30 mouse cellular contexts compared by ENCODE assay signal in the genomic region with DNA sequence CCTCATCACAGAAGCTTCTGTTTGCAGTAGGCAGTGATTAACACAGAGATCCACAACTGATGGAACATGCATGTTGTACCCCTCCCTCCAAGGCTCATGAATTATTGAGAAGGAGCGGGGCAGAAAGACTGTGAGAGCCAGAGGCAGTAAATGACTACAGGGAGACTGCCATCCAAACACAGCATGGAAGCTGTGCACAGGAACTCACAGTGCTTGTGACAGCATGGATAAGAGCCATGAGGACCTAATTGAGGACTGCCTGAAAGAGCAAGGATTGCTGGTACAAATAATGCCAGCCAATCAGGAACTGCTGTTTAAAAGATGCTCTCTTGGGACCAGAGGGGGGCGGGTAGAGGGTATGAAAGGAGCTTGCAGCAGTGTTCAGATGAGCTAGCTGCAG. TPM values are rescaled to one million over a fixed set of nuclear protein-coding genes. Genes with fewer than 3 reads are reported as not detected.
A peak's percentile ranks its signal among the peaks of the same experiment; 100 is the strongest.
DNase-seq lines count a peak whose midpoint lies in the region; ATAC-seq and TF ChIP-seq lines count a peak whose summit lies in the region.
"Had no signal": no experiment of that assay in that cellular context is flagged by ENCODE, and none has a peak within 500 bp of the region (broad histone marks: within the 10 kb centered on the region; RNA-seq: fewer than 3 reads in every experiment).

No protein-coding gene starts in this region.

- no peaks in the 10 kb centered on the region for H3K36me3 ChIP-seq in heart, adult 2 months (ENCODE audit: control insufficient read depth, insufficient read depth, low read length)
- H3K36me3 ChIP-seq in midbrain, embryonic 13.5 days, result no peaks in the 10 kb centered on the region
- H3K36me3 ChIP-seq in midbrain, embryonic 10.5 days, result no peaks in the 10 kb centered on the region
- H3K36me3 ChIP-seq in neural tube, embryonic 14.5 days (ENCODE audit: control insufficient read depth, insufficient read depth, low read length), result no peaks in the 10 kb centered on the region
- H3K36me3 ChIP-seq in neural tube, embryonic 15.5 days, result no peaks in the 10 kb centered on the region
- H3K36me3 ChIP-seq: embryonic facial prominence, embryonic 10.5 days; embryonic facial prominence, embryonic 13.5 days; G1E; heart, embryonic 10.5 days; heart, embryonic 13.5 days had no signal

- WGBS in heart, adult 2 months, result 86% methylated on average over 2 of the region's 2 CpGs
- 64% methylated on average over 2 of the region's 2 CpGs for WGBS in midbrain, embryonic 13.5 days
- 86% methylated on average over 2 of the region's 2 CpGs for WGBS in midbrain, embryonic 10.5 days
- 44% methylated on average over 2 of the region's 2 CpGs for WGBS in neural tube, embryonic 14.5 days
- 46% methylated on average over 2 of the region's 2 CpGs for WGBS in neural tube, embryonic 15.5 days

- TF ChIP-seq EP300 in heart, adult 2 months (IDR thresholded peaks at IDR 0.05; ENCODE audit: insufficient read depth, low read depth, low read length), result no peak

- 0 out of 2 replicates have a peak, but pooled peaks have one; percentile 43 for ATAC-seq in midbrain, embryonic 13.5 days
- peak; percentile 54 for ATAC-seq in neural tube, embryonic 14.5 days (ENCODE audit: low read depth)
- ATAC-seq in neural tube, embryonic 15.5 days (ENCODE audit: low FRiP score), result no peak; the same call in 1 of the 2 replicates
- ATAC-seq: forebrain, embryonic 13.5 days; forebrain, postnatal 0 days; hindbrain, embryonic 16.5 days; intestine, embryonic 16.5 days; Patski had no signal

- DNase-seq in heart, adult 11 months, result peak; percentile 39
- no peak for DNase-seq in heart, adult 2 months
- no peak for DNase-seq in midbrain, embryonic 10.5 days (ENCODE audit: low spot score)
- DNase-seq: adrenal gland, postnatal 14 days; B cell, adult 2 months; cerebellum, adult 11-12 months; cerebellum, adult 8-10 months; cerebellum, postnatal 10 days; cerebellum, postnatal 36 days; embryo, embryonic 11 days; forebrain, postnatal 0 days; gastrocnemius, adult 2 months; gastrocnemius, postnatal 14 days; heart, adult 18-20 months; heart, postnatal 14 days; heart, postnatal 4 days had no signal

- intact Hi-C loops in heart, adult 2 months (cut with DNase I), result no loop called here

- H3K4me2 ChIP-seq in midbrain, embryonic 13.5 days (replicated peaks), result no peak overlapping the region
- no peak overlapping the region for H3K4me2 ChIP-seq in neural tube, embryonic 14.5 days (ENCODE audit: low read depth, low read length)
- H3K4me2 ChIP-seq in neural tube, embryonic 15.5 days, result no peak overlapping the region
- H3K4me2 ChIP-seq: embryonic facial prominence, embryonic 13.5 days; forebrain, embryonic 13.5 days; heart, embryonic 13.5 days had no signal

- no peaks in the 10 kb centered on the region for H3K27me3 ChIP-seq in heart, adult 2 months (ENCODE audit: control insufficient read depth, insufficient read depth, low read length)
- H3K27me3 ChIP-seq in midbrain, embryonic 13.5 days, result no peaks in the 10 kb centered on the region
- H3K27me3 ChIP-seq in midbrain, embryonic 10.5 days (ENCODE audit: low read depth, poor library complexity, severe bottlenecking), result no peaks in the 10 kb centered on the region
- no peaks in the 10 kb centered on the region for H3K27me3 ChIP-seq in neural tube, embryonic 14.5 days (ENCODE audit: control insufficient read depth, insufficient read depth, low read length)
- H3K27me3 ChIP-seq in neural tube, embryonic 15.5 days (replicated peaks), result no peaks in the 10 kb centered on the region
- H3K27me3 ChIP-seq: CH12.LX; embryonic facial prominence, embryonic 13.5 days; forebrain, embryonic 13.5 days; heart, embryonic 13.5 days; Patski had no signal

- no peak overlapping the region for H3K27ac ChIP-seq in heart, adult 2 months
- H3K27ac ChIP-seq in midbrain, embryonic 13.5 days, result no peak overlapping the region
- H3K27ac ChIP-seq in midbrain, embryonic 10.5 days (replicated peaks), result no peak overlapping the region
- no peak overlapping the region for H3K27ac ChIP-seq in neural tube, embryonic 14.5 days (ENCODE audit: low read depth, low read length)
- H3K27ac ChIP-seq in neural tube, embryonic 15.5 days (replicated peaks), result no peak overlapping the region
- H3K27ac ChIP-seq: embryonic facial prominence, embryonic 10.5 days; embryonic facial prominence, embryonic 13.5 days; forebrain, embryonic 13.5 days; gastrocnemius, adult 2 months; heart, embryonic 10.5 days; heart, embryonic 13.5 days had no signal

- no peak overlapping the region for H3K9ac ChIP-seq in heart, adult 2 months (ENCODE audit: low read depth, low read length)
- H3K9ac ChIP-seq in midbrain, embryonic 13.5 days (replicated peaks), result no peak overlapping the region
- H3K9ac ChIP-seq in neural tube, embryonic 14.5 days (replicated peaks; ENCODE audit: low read depth, low read length), result no peak overlapping the region
- no peak overlapping the region for H3K9ac ChIP-seq in neural tube, embryonic 15.5 days (replicated peaks)
- H3K9ac ChIP-seq: embryonic facial prominence, embryonic 13.5 days; forebrain, embryonic 13.5 days; forebrain, postnatal 0 days; heart, embryonic 13.5 days had no signal

- TF ChIP-seq POLR2A in heart, adult 2 months (IDR thresholded peaks at IDR 0.05; ENCODE audit: insufficient read depth, low read depth, low read length), result no peak

- no peak overlapping the region for H3K4me3 ChIP-seq in heart, adult 2 months
- H3K4me3 ChIP-seq in midbrain, embryonic 13.5 days (replicated peaks), result no peak overlapping the region
- H3K4me3 ChIP-seq in midbrain, embryonic 10.5 days, result no peak overlapping the region
- no peak overlapping the region for H3K4me3 ChIP-seq in neural tube, embryonic 14.5 days (ENCODE audit: low read depth, low read length)
- H3K4me3 ChIP-seq in neural tube, embryonic 15.5 days (replicated peaks), result no peak overlapping the region
- H3K4me3 ChIP-seq: embryonic facial prominence, embryonic 10.5 days; embryonic facial prominence, embryonic 13.5 days; erythroblast, embryonic 14.5 days; forebrain, embryonic 13.5 days; gastrocnemius, adult 2 months; heart, embryonic 10.5 days; heart, embryonic 13.5 days had no signal

- H3K9me3 ChIP-seq in midbrain, embryonic 13.5 days, result no peaks in the 10 kb centered on the region
- no peaks in the 10 kb centered on the region for H3K9me3 ChIP-seq in midbrain, embryonic 10.5 days (replicated peaks)
- H3K9me3 ChIP-seq in neural tube, embryonic 14.5 days (ENCODE audit: control insufficient read depth, low read length), result no peaks in the 10 kb centered on the region
- H3K9me3 ChIP-seq in neural tube, embryonic 15.5 days (replicated peaks), result no peaks in the 10 kb centered on the region
- H3K9me3 ChIP-seq: embryonic facial prominence, embryonic 10.5 days; forebrain, embryonic 13.5 days; heart, embryonic 10.5 days; heart, embryonic 13.5 days had no signal

- H3K4me1 ChIP-seq in heart, adult 2 months (ENCODE audit: control insufficient read depth, insufficient read depth, low read length), result no peaks in the 10 kb centered on the region
- peaks cover 9% of the 10 kb centered on the region for H3K4me1 ChIP-seq in midbrain, embryonic 13.5 days (replicated peaks)
- peaks cover 8% of the 10 kb centered on the region; the same call in 1 of the 2 replicates for H3K4me1 ChIP-seq in midbrain, embryonic 10.5 days
- no peaks in the 10 kb centered on the region for H3K4me1 ChIP-seq in neural tube, embryonic 14.5 days (ENCODE audit: control insufficient read depth, insufficient read depth, low read length)
- H3K4me1 ChIP-seq in neural tube, embryonic 15.5 days, result peaks cover 5% of the 10 kb centered on the region
- H3K4me1 ChIP-seq: heart, embryonic 10.5 days; heart, embryonic 13.5 days had no signal

- no peak for TF ChIP-seq CTCF in heart, adult 2 months (IDR thresholded peaks at IDR 0.05)

- H3K79me2 ChIP-seq in heart, adult 2 months (replicated peaks; ENCODE audit: control insufficient read depth, insufficient read depth, low read length), result no peaks in the 10 kb centered on the region

RNA-seq across cellular contexts. Expression of a gene that starts 12.7 kb away (rescaled TPM):
- total RNA-seq in heart, adult 2 months (2021), result 1 to 10 TPM; 1.1 to 1.7 TPM
- 1.2 and 1.5 TPM in 2 replicates for polyA plus RNA-seq in heart, adult 2 months (2012; rRNA removed)
- 0.30 and 0.39 TPM in 2 replicates for polyA plus RNA-seq in midbrain, embryonic 13.5 days (2015; fragmentation: Nextera tagmentation; extraction: Ambion mirVana)
- polyA plus RNA-seq in midbrain, embryonic 10.5 days (2016; fragmentation: Nextera tagmentation; extraction: Ambion mirVana), result 0.35 and 0.52 TPM in 2 replicates
- polyA plus RNA-seq in neural tube, embryonic 14.5 days (2014; fragmentation: Nextera tagmentation; extraction: Ambion mirVana), result 0.24 and 0.93 TPM in 2 replicates
- polyA plus RNA-seq in neural tube, embryonic 15.5 days (2015; fragmentation: Nextera tagmentation; extraction: Ambion mirVana), result 0.36 and 0.61 TPM in 2 replicates
- total RNA-seq: CH12.LX had no signal
- polyA plus RNA-seq: erythroblast, embryonic 14.5 days; G1E; Patski had no signal
